Mouse (Mus musculus) CH12.LX (cell line): ENCODE data around the gene Mrpl41.

Experiments used
- CHD1 ChIP-seq: IDR thresholded peaks from 2 replicates; pipeline ENCODE4 v1.6.1; 2012; ENCODE audit warnings: low read depth, low read length, improper control_type of control experiment, inconsistent platforms
- CTCF ChIP-seq, 2 experiments: IDR thresholded peaks in 1 of 2; conservative IDR thresholded peaks in 1 of 2; 2 replicates each; pipeline ENCODE4 v1.5.1; 2011 to 2012; ENCODE audit warnings: low read depth in 2 of 2, low read length in 2 of 2, improper control_type of control experiment in 1 of 2, inconsistent platforms in 1 of 2, mild to moderate bottlenecking in 1 of 2, moderate library complexity in 1 of 2
- EP300 ChIP-seq: IDR thresholded peaks from 2 replicates; pipeline ENCODE4 v1.6.1; 2011; ENCODE audit warnings: low read length, improper control_type of control experiment
- ZKSCAN1 ChIP-seq: IDR thresholded peaks from 2 replicates; pipeline ENCODE4 v1.6.1; 2012; ENCODE audit warnings: low read depth, inconsistent platforms, low read length, improper control_type of control experiment, borderline replicate concordance
- ZNF384 ChIP-seq: IDR thresholded peaks from 2 replicates; pipeline ENCODE4 v1.6.1; 2012; ENCODE audit warnings: low read depth, low read length, improper control_type of control experiment, inconsistent platforms

- no peak for TF ChIP-seq CTCF (conservative IDR thresholded peaks at IDR 0.05 in 1 of 2, IDR thresholded peaks at IDR 0.05 in 1 of 2; ENCODE audit: low read depth in 2 of 2, low read length in 2 of 2)
- no peak for TF ChIP-seq ZNF384
- TF ChIP-seq ZKSCAN1, result no peak
- no peak for TF ChIP-seq EP300
- TF ChIP-seq CHD1, result no peak
Measured at GRCm38 (mm10) chr2:24925284-24925683, 49.6 kb downstream of the Mrpl41 start.
